Mouse (Mus musculus) testis, adult 2 months (tissue): ENCODE measurements at regions not wholly inside any gene's neighbourhood (a gene's known extent, or its start where the extent isn't known, plus 50 kb on each side); places are given as distances from the start of the nearest gene placed in this dataset.

Source experiments
- H3K27ac ChIP-seq: fragments of 200-500 bp; 2 replicates; pipeline ENCODE4 v1.5.1; 2012; ENCODE audit warnings: low read depth, low read length; ENCODE audit not compliant: control insufficient read depth, insufficient read depth
- H3K27me3 ChIP-seq: fragments of 200-500 bp; 2 replicates; pipeline ENCODE4 v1.6.1; 2012; ENCODE audit warnings: mild to moderate bottlenecking, low read length, moderate library complexity; ENCODE audit not compliant: control insufficient read depth, insufficient read depth
- H3K36me3 ChIP-seq: fragments of 200-500 bp; 2 replicates; pipeline ENCODE4 v1.6.1; 2012; ENCODE audit warnings: mild to moderate bottlenecking, low read length; ENCODE audit not compliant: control insufficient read depth, insufficient read depth
- H3K4me1 ChIP-seq: fragments of 200-500 bp; 2 replicates; pipeline ENCODE4 v1.6.1; 2012; ENCODE audit warnings: low read length; ENCODE audit not compliant: control insufficient read depth, insufficient read depth
- H3K4me3 ChIP-seq: fragments of 200-500 bp; 2 replicates; pipeline ENCODE4 v1.5.1; 2012; ENCODE audit warnings: low read depth, mild to moderate bottlenecking, low read length, moderate library complexity, mixed read lengths; ENCODE audit not compliant: control insufficient read depth
- CTCF ChIP-seq: fragments of 200-500 bp; IDR thresholded peaks from 2 replicates; pipeline ENCODE4 v1.5.1; 2012; ENCODE audit warnings: low read depth, mild to moderate bottlenecking, inconsistent platforms, low read length, moderate library complexity; ENCODE audit not compliant: control insufficient read depth, insufficient read depth, insufficient replicate concordance
- POLR2A ChIP-seq: fragments of 200-500 bp; IDR thresholded peaks from 2 replicates; pipeline ENCODE4 v1.6.1; 2012; ENCODE audit warnings: low read depth, mild to moderate bottlenecking, inconsistent platforms, low read length, moderate library complexity; ENCODE audit not compliant: control insufficient read depth

GRCm38 (mm10) chr1:35588939-35589338 is 479.3 kb upstream of the Hs6st1 start:
- H3K4me3 ChIP-seq = no peak overlapping the region
- H3K36me3 ChIP-seq = no peaks in the 10 kb centered on the region
- TF ChIP-seq POLR2A (no peak), CTCF (no peak)
- H3K4me1 ChIP-seq = no peaks in the 10 kb centered on the region
- H3K27ac ChIP-seq = no peak overlapping the region
- H3K27me3 ChIP-seq = no peaks in the 10 kb centered on the region

GRCm38 (mm10) chr1:35600847-35601246 is 467.4 kb upstream of the Hs6st1 start:
- no peak overlapping the region for H3K4me3 ChIP-seq
- no peaks in the 10 kb centered on the region for H3K27me3 ChIP-seq
- no peak overlapping the region for H3K27ac ChIP-seq
- TF ChIP-seq CTCF = no peak
- TF ChIP-seq POLR2A = no peak
- H3K4me1 ChIP-seq = peaks cover 3% of the 10 kb centered on the region; the same call in 1 of the 2 replicates
- no peaks in the 10 kb centered on the region for H3K36me3 ChIP-seq

- no peaks in the 10 kb centered on the region for H3K36me3 ChIP-seq
- H3K27me3 ChIP-seq = no peaks in the 10 kb centered on the region
- no peak overlapping the region for H3K27ac ChIP-seq
- no peak overlapping the region for H3K4me3 ChIP-seq
- TF ChIP-seq POLR2A (no peak), CTCF (no peak)
- H3K4me1 ChIP-seq = no peaks in the 10 kb centered on the region
Measured at GRCm38 (mm10) chr1:35615131-35615530, 453.1 kb upstream of the Hs6st1 start.

GRCm38 (mm10) chr1:35619476-35619875 is 448.7 kb upstream of the Hs6st1 start:
- H3K4me1 ChIP-seq = no peaks in the 10 kb centered on the region
- H3K36me3 ChIP-seq = no peaks in the 10 kb centered on the region
- H3K4me3 ChIP-seq = no peak overlapping the region
- H3K27me3 ChIP-seq = no peaks in the 10 kb centered on the region
- TF ChIP-seq CTCF (no peak), POLR2A (no peak)
- H3K27ac ChIP-seq = no peak overlapping the region

GRCm38 (mm10) chr1:35642595-35642994 is 425.6 kb upstream of the Hs6st1 start:
- no peaks in the 10 kb centered on the region for H3K36me3 ChIP-seq
- H3K27me3 ChIP-seq = no peaks in the 10 kb centered on the region
- H3K4me3 ChIP-seq = no peak overlapping the region
- H3K4me1 ChIP-seq = no peaks in the 10 kb centered on the region
- no peak overlapping the region for H3K27ac ChIP-seq
- no peak for TF ChIP-seq CTCF
- TF ChIP-seq POLR2A = no peak

- Histone ChIP-seq H3K4me3 (no peak overlapping the region), H3K27me3 (no peaks in the 10 kb centered on the region), H3K27ac (no peak overlapping the region), H3K36me3 (no peaks in the 10 kb centered on the region), H3K4me1 (no peaks in the 10 kb centered on the region)
- no peak for TF ChIP-seq POLR2A
- no peak for TF ChIP-seq CTCF
Measured at GRCm38 (mm10) chr1:35653119-35653956, 414.9 kb upstream of the Hs6st1 start.

- H3K27ac ChIP-seq = no peak overlapping the region
- no peaks in the 10 kb centered on the region for H3K36me3 ChIP-seq
- no peaks in the 10 kb centered on the region for H3K27me3 ChIP-seq
- TF ChIP-seq CTCF = no peak
- no peak for TF ChIP-seq POLR2A
- no peaks in the 10 kb centered on the region for H3K4me1 ChIP-seq
- H3K4me3 ChIP-seq = no peak overlapping the region
Measured at GRCm38 (mm10) chr1:35663006-35663405, 405.2 kb upstream of the Hs6st1 start.
